28 mouse cellular contexts compared by ENCODE assay signal in the genomic region with DNA sequence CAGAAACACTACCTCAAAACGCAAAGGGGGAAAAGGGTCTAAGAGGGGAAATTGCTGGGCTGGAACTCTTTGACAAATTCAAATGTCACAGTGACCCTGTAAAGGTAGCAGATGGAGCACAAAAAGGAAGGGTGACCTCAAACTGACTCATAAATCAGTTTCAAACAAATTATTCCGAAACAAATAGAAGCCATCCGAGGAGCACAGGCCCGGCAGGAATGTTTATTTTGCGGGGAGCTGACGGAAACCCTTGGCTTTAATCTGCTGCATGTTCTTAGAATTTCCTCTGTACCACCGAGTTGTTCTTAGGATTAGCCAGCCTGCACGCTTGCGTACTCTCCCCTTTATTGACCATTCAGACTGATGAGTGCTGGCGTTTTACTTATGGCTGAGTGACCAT. TPM values are rescaled to one million over a fixed set of nuclear protein-coding genes. Genes with fewer than 3 reads are reported as not detected.
DNase-seq lines count a peak whose midpoint lies in the region; TF ChIP-seq lines count a peak whose summit lies in the region.
"Had no signal": no experiment of that assay in that cellular context is flagged by ENCODE, and none has a peak within 500 bp of the region (broad histone marks: within the 10 kb centered on the region; RNA-seq: fewer than 3 reads in every experiment).

No protein-coding gene starts in this region.

- H3K4me2 ChIP-seq in CH12.LX (ENCODE audit: insufficient read depth, low read depth, poor library complexity, severe bottlenecking) (peak overlapping the region; percentile 37), myocyte (ENCODE audit: low read depth) (peak overlapping the region; percentile 22)
- H3K4me2 ChIP-seq: embryonic facial prominence, embryonic 13.5 days; forebrain, embryonic 15.5 days; heart, embryonic 11.5 days; hindbrain, embryonic 12.5 days; liver, embryonic 15.5 days; neural tube, embryonic 12.5 days had no signal

- TF ChIP-seq CTCF in CH12.LX (conservative IDR thresholded peaks at IDR 0.05 in 1 of 2, IDR thresholded peaks at IDR 0.05 in 1 of 2; ENCODE audit: low read depth in 2 of 2, low read length in 2 of 2): no peak
- TF ChIP-seq CTCF in thymus, adult 2 months (IDR thresholded peaks at IDR 0.05; ENCODE audit: borderline replicate concordance, control insufficient read depth, extremely low read depth, insufficient read depth, low read length, poor library complexity): no peak

- no peak for TF ChIP-seq RAD21 in CH12.LX (IDR thresholded peaks at IDR 0.05; ENCODE audit: low read depth, low read length)

- H3K79me2 ChIP-seq in CH12.LX (replicated peaks; ENCODE audit: control insufficient read depth, extremely low read depth, insufficient read depth, poor library complexity, severe bottlenecking) (peaks cover 25% of the 10 kb centered on the region), myocyte (ENCODE audit: control insufficient read depth, insufficient read depth) (peaks cover 18% of the 10 kb centered on the region)

- H3K9ac ChIP-seq in CH12.LX (ENCODE audit: insufficient read depth, low read depth): peak overlapping the region; percentile 31
- H3K9ac ChIP-seq: embryonic facial prominence, embryonic 13.5 days; forebrain, embryonic 15.5 days; hindbrain, embryonic 12.5 days; liver, embryonic 15.5 days; neural tube, embryonic 12.5 days had no signal

- peak overlapping the region; percentile 49 for H3K27ac ChIP-seq in CH12.LX (ENCODE audit: insufficient read depth, low read depth)
- no peak overlapping the region for H3K27ac ChIP-seq in thymus, adult 2 months (ENCODE audit: control insufficient read depth, insufficient read depth, low read length)
- H3K27ac ChIP-seq: embryonic facial prominence, embryonic 13.5 days; forebrain, embryonic 10.5 days; forebrain, embryonic 15.5 days; gastrocnemius, adult 2 months; hindbrain, embryonic 12.5 days; kidney, postnatal 0 days; liver, embryonic 15.5 days; neural tube, embryonic 12.5 days had no signal

- in situ Hi-C loops in CH12.LX (cut with MboI; ENCODE audit: low pct_ligation_motif_present, low pct_unique_long_range_greater_than_20kb, low sequenced_read_pairs): loop anchor here (10.0 kb wide), 1 partner anchor 165 kb away; no protein-coding TSS in a partner anchor

- peaks cover 2% of the 10 kb centered on the region for H3K27me3 ChIP-seq in CH12.LX (replicated peaks)
- H3K27me3 ChIP-seq in myocyte (ENCODE audit: control insufficient read depth, insufficient read depth, insufficient read length): no peaks in the 10 kb centered on the region
- H3K27me3 ChIP-seq in thymus, adult 2 months (ENCODE audit: control insufficient read depth, insufficient read depth, low read length): peaks cover 3% of the 10 kb centered on the region; the same call in 1 of the 2 replicates
- H3K27me3 ChIP-seq: embryonic facial prominence, embryonic 13.5 days; forebrain, embryonic 15.5 days; hindbrain, embryonic 12.5 days; liver, embryonic 15.5 days; neural tube, embryonic 12.5 days had no signal

- WGBS in thymus, adult 2 months: 95% methylated on average over 10 of the region's 10 CpGs

- TF ChIP-seq EP300 in CH12.LX (IDR thresholded peaks at IDR 0.05; ENCODE audit: low read length): peak; percentile 69

- TF ChIP-seq POLR2A in CH12.LX (IDR thresholded peaks at IDR 0.05; ENCODE audit: low read depth, low read length): no peak
- no peak for TF ChIP-seq POLR2A in myocyte (IDR thresholded peaks at IDR 0.05; ENCODE audit: insufficient read length, low read depth)
- no peak for TF ChIP-seq POLR2A in thymus, adult 2 months (IDR thresholded peaks at IDR 0.05; ENCODE audit: control insufficient read depth, extremely low read depth, insufficient read depth, low read length, poor library complexity)

- peak; percentile 48 for DNase-seq in adrenal gland, postnatal 14 days
- no peak for DNase-seq in adrenal gland, postnatal 4 days (ENCODE audit: low spot score in 2 of 2)
- DNase-seq in lung, postnatal 14 days: peak; percentile 21
- no peak for DNase-seq in lung, postnatal 25 days (ENCODE audit: low spot score)
- no peak for DNase-seq in CH12.LX (ENCODE audit: extremely low read depth)
- DNase-seq in thymus, adult 2 months: no peak
- DNase-seq: B cell, adult 2 months; cerebellum, adult 18-20 months; cerebellum, postnatal 10 days; gastrocnemius, adult 2 months; gastrocnemius, postnatal 36 days; heart, adult 18-20 months; heart, postnatal 36 days; kidney, adult 8-10 months; kidney, postnatal 4 days; layer of hippocampus, postnatal 36 days; left cerebral cortex, postnatal 4 days; right cerebral cortex, postnatal 4 days had no signal

- no peaks in the 10 kb centered on the region for H3K9me3 ChIP-seq in CH12.LX (replicated peaks; ENCODE audit: low read length)
- H3K9me3 ChIP-seq: embryonic facial prominence, embryonic 13.5 days; forebrain, embryonic 10.5 days; forebrain, embryonic 15.5 days; G1E; hindbrain, embryonic 12.5 days; liver, embryonic 15.5 days; neural tube, embryonic 12.5 days had no signal

- no peaks in the 10 kb centered on the region for H3K36me3 ChIP-seq in CH12.LX (replicated peaks in 1 of 2; ENCODE audit: control insufficient read depth in 1 of 2, insufficient read depth in 1 of 2, low read length in 1 of 2)
- no peaks in the 10 kb centered on the region for H3K36me3 ChIP-seq in myocyte (ENCODE audit: control insufficient read depth, insufficient read depth)
- no peaks in the 10 kb centered on the region for H3K36me3 ChIP-seq in thymus, adult 2 months (ENCODE audit: control insufficient read depth, insufficient read depth, low read length)
- H3K36me3 ChIP-seq: embryonic facial prominence, embryonic 13.5 days; forebrain, embryonic 10.5 days; forebrain, embryonic 15.5 days; hindbrain, embryonic 12.5 days; liver, embryonic 15.5 days; neural tube, embryonic 12.5 days had no signal

- H3ac ChIP-seq in myocyte (ENCODE audit: control insufficient read depth, insufficient read length): no peak overlapping the region

- peaks cover 6 to 38% of the 10 kb centered on the region in 2 experiments for H3K4me1 ChIP-seq in CH12.LX (ENCODE audit: control insufficient read depth in 1 of 2, insufficient read depth in 2 of 2)
- H3K4me1 ChIP-seq in thymus, adult 2 months (replicated peaks; ENCODE audit: control insufficient read depth, insufficient read depth, low read length): peaks cover 9% of the 10 kb centered on the region

- H3K4me3 ChIP-seq in CH12.LX (replicated peaks in 1 of 3; ENCODE audit: low read depth in 2 of 3, low read length in 2 of 3, poor library complexity in 1 of 3) (no peak overlapping the region), myocyte (no peak overlapping the region)
- no peak overlapping the region for H3K4me3 ChIP-seq in thymus, adult 2 months (ENCODE audit: control insufficient read depth, insufficient read depth, low read length)
- H3K4me3 ChIP-seq: embryonic facial prominence, embryonic 13.5 days; forebrain, embryonic 10.5 days; forebrain, embryonic 15.5 days; gastrocnemius, adult 2 months; hindbrain, embryonic 12.5 days; liver, embryonic 15.5 days; neural tube, embryonic 12.5 days had no signal

- dilution Hi-C loops in CH12.LX (cut with MboI; ENCODE audit: extremely low pct_ligation_motif_present, extremely low pct_unique_long_range_greater_than_20kb, low sequenced_read_pairs): no loop called here

TF ChIP-seq in CH12.LX, 34 proteins besides CTCF, POLR2A, EP300 and RAD21 (continues in another document):
- TF ChIP-seq TBP (conservative IDR thresholded peaks at IDR 0.05; ENCODE audit: low read depth, low read length) (no peak), ETS1 (conservative IDR thresholded peaks at IDR 0.05; ENCODE audit: low read depth, low read length) (peak; percentile 10; the same call in 1 of the 2 replicates), JUN (IDR thresholded peaks at IDR 0.05; ENCODE audit: insufficient read depth, low read depth, low read length) (peak; percentile 56; the same call in 1 of the 2 replicates), SIN3A (IDR thresholded peaks at IDR 0.05; ENCODE audit: low read length) (no peak; the same call in none of the 2 replicates), MEF2A (IDR thresholded peaks at IDR 0.05; ENCODE audit: borderline replicate concordance, low read depth, low read length) (peak; percentile 77; the same call in 1 of the 2 replicates), ELF1 (IDR thresholded peaks at IDR 0.05; ENCODE audit: low read depth, low read length) (peak; percentile 49; the same call in 1 of the 2 replicates), MAZ (IDR thresholded peaks at IDR 0.05; ENCODE audit: low read depth, low read length) (no peak), GABPA (IDR thresholded peaks at IDR 0.05; ENCODE audit: insufficient replicate concordance, low read depth, low read length) (no peak), BHLHE40 (IDR thresholded peaks at IDR 0.05; ENCODE audit: low read depth, low read length) (no peak; the same call in none of the 2 replicates), SMC3 (IDR thresholded peaks at IDR 0.05; ENCODE audit: low read depth, low read length) (no peak), TCF12 (IDR thresholded peaks at IDR 0.05; ENCODE audit: low read depth, low read length) (peak; percentile 61)

TF ChIP-seq in myocyte, 11 proteins besides CTCF, POLR2A, EP300 and RAD21:
- TF ChIP-seq MYOG (IDR thresholded peaks at IDR 0.05; ENCODE audit: control insufficient read depth in 1 of 3, insufficient read depth in 1 of 3, insufficient read length in 2 of 3, low read depth in 2 of 3): no peak
- no peak for TF ChIP-seq USF1 (IDR thresholded peaks at IDR 0.05; ENCODE audit: low read depth)
- TF ChIP-seq MYOD1 (IDR thresholded peaks at IDR 0.05; ENCODE audit: control insufficient read depth in 1 of 3, insufficient read length in 2 of 3, low read depth in 2 of 3): no peak
- TF ChIP-seq REST (IDR thresholded peaks at IDR 0.05; ENCODE audit: insufficient read depth, insufficient read length): no peak
- no peak for TF ChIP-seq MAX (IDR thresholded peaks at IDR 0.05; ENCODE audit: low read depth)
- TF ChIP-seq SRF (IDR thresholded peaks at IDR 0.05; ENCODE audit: control insufficient read depth, insufficient read length, low read depth): no peak
- TF ChIP-seq TCF12 (IDR thresholded peaks at IDR 0.05; ENCODE audit: insufficient read depth, poor library complexity, severe bottlenecking): no peak

RNA-seq across cellular contexts. Expression of a gene that starts 2.4 kb away (rescaled TPM):
- 80.9 and 82.3 TPM in 2 replicates for total RNA-seq in adrenal gland, postnatal 14 days (2021)
- total RNA-seq in adrenal gland, postnatal 4 days (2021): 10 to 100 TPM; 72.5 to 83.6 TPM
- total RNA-seq in CH12.LX (2012; rRNA removed) (15.2 and 21.7 TPM in 2 replicates), CH12.LX (2014; rRNA removed) (3.0 TPM in 2 replicates)
- polyA plus RNA-seq in CH12.LX (2012; ENCODE audit: insufficient read length, low read depth) (6.9 and 7.7 TPM in 2 replicates), myocyte (2012; fragmentation: generic; extraction: Trizol) (20.4 TPM)
- 18.1 and 21.9 TPM in 2 replicates for polyA plus RNA-seq in thymus, adult 2 months (2012; rRNA removed)

Comparison
In these comparisons a context has a peak if more than half of its experiments do, and no peak if none do; other contexts are left out.
1. DNase-seq: peak in adrenal gland, postnatal 14 days (single experiment) and lung, postnatal 14 days (single experiment); none in adrenal gland, postnatal 4 days (0 of 2), lung, postnatal 25 days (single experiment), CH12.LX (single experiment) and thymus, adult 2 months (single experiment).